Mouse (Mus musculus) embryonic facial prominence, embryonic 10.5 days (tissue): ENCODE measurements at regions not wholly inside any gene's neighbourhood (a gene's known extent, or its start where the extent isn't known, plus 50 kb on each side); places are given as distances from the start of the nearest gene placed in this dataset.
A peak's percentile ranks its signal among the peaks of the same experiment; 100 is the strongest.

Experiments
- DNase-seq: peaks from one replicate; pipeline ENCODE4 v3.0.0-alpha.2; 2017; ENCODE audit warnings: low spot score
- H3K27ac ChIP-seq: fragments of 300-500 bp; sonication (generic); replicated peaks from 2 replicates; pipeline ENCODE4 v1.5.1; 2016; ENCODE audit warnings: mild to moderate bottlenecking
- H3K27me3 ChIP-seq: fragments of 300-500 bp; sonication (generic); replicated peaks from 2 replicates; pipeline ENCODE4 v1.6.1; 2016; ENCODE audit warnings: low read depth, mild to moderate bottlenecking; ENCODE audit not compliant: poor library complexity, severe bottlenecking
- H3K36me3 ChIP-seq: fragments of 300-500 bp; sonication (generic); replicated peaks from 2 replicates; pipeline ENCODE4 v1.6.1; 2016; ENCODE audit warnings: mild to moderate bottlenecking, moderate library complexity
- H3K4me1 ChIP-seq: fragments of 300-500 bp; sonication (generic); 2 replicates; pipeline ENCODE4 v1.6.1; 2016
- H3K4me3 ChIP-seq: fragments of 300-500 bp; sonication (generic); 2 replicates; pipeline ENCODE4 v1.5.1; 2016; ENCODE audit warnings: mild to moderate bottlenecking, moderate library complexity
- H3K9me3 ChIP-seq: fragments of 300-500 bp; sonication (generic); 2 replicates; pipeline ENCODE4 v1.6.1; 2016; ENCODE audit warnings: mild to moderate bottlenecking
- WGBS: fragments of 180-500 bp; shearing (Covaris S2); methylation state at CpG from one replicate; pipeline ENCODE4 v1.1.7; 2016; 5-methylcytosine and 5-hydroxymethylcytosine counted together

DNA sequence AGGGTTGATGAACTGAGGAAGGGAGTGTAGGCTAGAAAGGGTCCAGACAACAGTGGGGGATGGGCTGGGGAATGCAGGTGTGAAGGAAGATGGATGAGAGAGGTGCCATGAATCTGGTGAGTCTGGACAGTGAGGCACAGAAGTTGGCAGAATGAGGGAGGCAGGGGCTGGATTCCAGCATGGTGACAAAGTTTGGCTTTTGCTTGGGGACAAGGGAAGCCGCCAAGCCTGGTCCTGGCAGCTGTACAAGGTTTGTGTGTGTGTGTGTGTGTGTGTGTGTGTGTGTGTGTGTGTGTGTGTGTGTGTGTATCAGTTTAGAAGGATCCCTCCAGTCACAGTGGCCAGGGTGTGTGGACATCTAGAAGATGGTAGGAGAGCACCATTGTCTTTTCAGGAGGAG lies 270.4 kb downstream of the Rps24 start:
- Histone ChIP-seq H3K9me3 (no peaks in the 10 kb centered on the region), H3K4me1 (peaks cover 19% of the 10 kb centered on the region), H3K27me3 (no peaks in the 10 kb centered on the region), H3K36me3 (no peaks in the 10 kb centered on the region), H3K4me3 (no peak overlapping the region), H3K27ac (0 out of 2 replicates have a peak overlapping the region, but pooled peaks have one; percentile 30)
- 85% methylated on average over 1 of the region's 1 CpGs for WGBS
- DNase-seq, result no peak

DNA sequence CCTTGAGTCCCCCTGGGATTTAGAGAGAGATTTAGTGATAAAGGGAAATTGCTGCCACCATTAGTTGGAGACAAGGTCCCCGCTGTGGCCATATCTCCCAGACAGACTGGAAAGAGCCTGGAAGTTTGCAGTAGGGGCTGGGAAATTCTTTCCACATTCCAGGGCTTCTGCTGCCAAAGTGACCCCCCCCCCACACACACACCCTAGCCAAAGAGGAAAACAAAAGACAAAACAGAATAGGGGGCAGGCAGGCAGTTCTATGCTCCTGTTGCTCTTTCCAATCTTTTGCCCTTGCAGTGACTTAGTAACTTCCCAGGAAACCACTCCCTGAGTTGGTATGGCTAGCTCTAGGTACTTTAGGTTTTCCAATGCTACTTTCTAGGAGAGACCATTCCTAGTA lies 270.9 kb downstream of the Rps24 start:
- no peaks in the 10 kb centered on the region for H3K36me3 ChIP-seq
- no peak overlapping the region for H3K4me3 ChIP-seq
- H3K27ac ChIP-seq, result peak overlapping the region; percentile 30; the same call in 1 of the 2 replicates
- H3K9me3 ChIP-seq, result no peaks in the 10 kb centered on the region
- WGBS, result 68% methylated on average over 1 of the region's 1 CpGs
- peaks cover 24% of the 10 kb centered on the region for H3K4me1 ChIP-seq
- H3K27me3 ChIP-seq, result no peaks in the 10 kb centered on the region
- no peak for DNase-seq

DNA sequence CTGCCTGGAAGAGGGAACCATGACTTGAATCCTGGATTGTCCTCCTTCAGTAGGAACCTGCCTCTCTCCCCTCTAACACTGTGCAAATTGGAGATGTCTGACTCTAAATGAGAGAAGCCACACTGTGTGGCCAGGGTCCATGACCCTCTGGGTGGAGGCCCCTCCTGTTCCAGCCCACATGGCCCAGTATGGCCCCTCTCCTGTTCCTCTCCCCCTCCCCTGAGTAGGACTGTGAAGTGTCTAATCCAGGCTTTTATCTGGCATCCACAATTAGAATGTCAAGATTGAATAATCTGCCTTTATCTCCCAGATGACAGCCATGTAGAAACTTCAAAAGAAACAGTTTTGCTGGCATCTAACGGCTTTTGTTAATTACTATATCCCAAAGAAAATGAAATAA lies 274.0 kb downstream of the Rps24 start:
- no peaks in the 10 kb centered on the region for H3K36me3 ChIP-seq
- H3K27ac ChIP-seq, result no peak overlapping the region
- no peak for DNase-seq
- H3K27me3 ChIP-seq, result no peaks in the 10 kb centered on the region
- H3K4me3 ChIP-seq, result no peak overlapping the region
- H3K4me1 ChIP-seq, result peaks cover 41% of the 10 kb centered on the region
- no peaks in the 10 kb centered on the region for H3K9me3 ChIP-seq
- 79% methylated on average over 1 of the region's 1 CpGs for WGBS

DNA sequence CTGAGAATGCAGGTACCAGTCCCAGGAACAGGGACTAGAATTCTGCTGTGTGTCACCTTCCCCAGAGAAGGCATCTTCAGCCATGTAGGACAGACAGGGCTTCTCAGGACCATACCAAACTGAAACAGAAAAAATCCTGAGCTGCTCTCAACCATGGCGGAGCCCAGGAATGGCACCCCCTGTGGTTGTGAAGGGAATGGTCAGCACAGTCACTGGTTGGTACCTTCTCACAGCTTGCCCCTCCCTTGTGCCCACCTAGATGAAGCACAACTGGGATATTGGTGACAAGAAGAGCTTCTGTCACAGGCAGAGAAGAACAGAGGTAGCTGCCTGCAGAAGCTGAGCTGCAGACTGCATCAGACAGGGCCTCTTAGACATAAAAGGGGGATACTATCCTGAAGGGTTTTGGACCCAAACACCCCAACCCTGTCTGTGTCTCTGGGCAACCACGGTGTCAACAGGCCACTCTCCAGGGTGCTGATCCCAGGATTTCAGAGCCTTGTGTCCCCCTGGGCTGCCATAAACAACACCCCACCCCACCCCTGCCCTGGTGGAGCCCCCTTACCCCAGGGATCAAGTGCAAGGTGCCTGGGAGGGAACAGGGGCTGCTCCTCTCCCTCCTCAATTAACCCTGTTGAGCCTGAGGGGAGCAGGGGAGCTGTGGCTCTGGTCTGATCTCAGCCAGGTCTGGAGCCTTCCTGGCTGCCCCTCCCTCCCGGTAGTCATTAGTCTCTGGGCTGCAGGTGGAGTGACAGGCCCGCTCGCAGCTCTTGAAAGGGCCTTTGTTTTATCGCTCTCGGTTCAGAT lies 275.7 kb downstream of the Rps24 start:
- peak; percentile 52 for DNase-seq
- H3K36me3 ChIP-seq, result no peaks in the 10 kb centered on the region
- peak overlapping the region; percentile 16; the same call in 1 of the 2 replicates for H3K27ac ChIP-seq
- no peaks in the 10 kb centered on the region for H3K27me3 ChIP-seq
- no peak overlapping the region for H3K4me3 ChIP-seq
- peaks cover 36% of the 10 kb centered on the region for H3K4me1 ChIP-seq
- no peaks in the 10 kb centered on the region for H3K9me3 ChIP-seq
- WGBS, result 13% methylated on average over 7 of the region's 7 CpGs

DNA sequence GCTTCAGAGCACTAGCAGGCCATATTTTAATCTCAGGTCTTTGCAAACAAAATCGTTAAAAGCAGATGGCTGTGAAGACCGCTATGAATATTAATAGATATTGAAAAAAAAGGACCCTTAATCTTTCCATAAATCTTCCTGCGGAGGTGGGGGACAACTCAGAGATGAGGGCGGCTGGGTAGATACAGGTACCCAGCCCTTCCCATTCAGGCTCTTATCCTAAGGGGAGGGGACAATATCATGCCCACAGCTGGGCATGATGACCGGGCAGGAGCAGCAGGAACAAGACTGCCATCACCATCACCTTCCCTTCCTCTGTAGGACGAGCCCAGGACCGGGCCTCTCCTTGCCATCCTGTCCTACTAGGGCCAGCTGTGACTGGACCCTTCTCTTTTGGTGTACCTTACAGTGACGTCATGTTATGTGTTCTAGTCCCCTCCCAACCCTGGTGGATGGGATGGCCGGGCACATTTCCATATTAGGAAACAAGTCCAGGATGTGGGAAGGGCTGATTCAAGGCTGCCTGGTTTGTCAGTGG lies 276.4 kb downstream of the Rps24 start:
- Histone ChIP-seq H3K4me1 (peaks cover 35% of the 10 kb centered on the region), H3K27ac (no peak overlapping the region)
- 65% methylated on average over 9 of the region's 9 CpGs for WGBS

DNA sequence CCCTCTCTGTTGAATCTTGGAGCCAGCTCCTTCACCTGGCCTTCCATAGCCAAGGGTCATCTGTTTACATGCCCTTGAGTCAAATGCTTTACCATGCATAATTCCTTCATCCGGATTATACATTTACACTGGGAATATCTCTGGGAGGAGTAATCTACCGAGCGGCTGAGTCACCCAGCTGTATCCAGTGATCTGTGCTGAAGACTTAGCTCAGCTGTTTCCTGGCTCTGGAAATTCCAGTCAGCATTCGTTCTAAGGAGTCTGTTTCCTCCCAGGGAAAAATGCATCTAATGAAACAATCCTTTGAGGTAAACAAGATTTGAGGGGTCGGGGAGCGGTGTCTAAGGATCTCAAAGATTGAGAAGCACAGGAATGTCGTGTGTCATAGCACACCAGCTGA lies 276.9 kb downstream of the Rps24 start:
- H3K4me1 ChIP-seq, result peaks cover 40% of the 10 kb centered on the region
- H3K27me3 ChIP-seq, result no peaks in the 10 kb centered on the region
- H3K9me3 ChIP-seq, result no peaks in the 10 kb centered on the region
- 71% methylated on average over 7 of the region's 7 CpGs for WGBS
- H3K4me3 ChIP-seq, result no peak overlapping the region
- H3K27ac ChIP-seq, result no peak overlapping the region
- no peaks in the 10 kb centered on the region for H3K36me3 ChIP-seq
- no peak for DNase-seq

More for the DNA sequence above, 276.4 kb downstream of the Rps24 start:
- no peaks in the 10 kb centered on the region for H3K27me3 ChIP-seq
- no peak overlapping the region for H3K4me3 ChIP-seq
- DNase-seq, result no peak
- no peaks in the 10 kb centered on the region for H3K36me3 ChIP-seq
- H3K9me3 ChIP-seq, result no peaks in the 10 kb centered on the region

DNA sequence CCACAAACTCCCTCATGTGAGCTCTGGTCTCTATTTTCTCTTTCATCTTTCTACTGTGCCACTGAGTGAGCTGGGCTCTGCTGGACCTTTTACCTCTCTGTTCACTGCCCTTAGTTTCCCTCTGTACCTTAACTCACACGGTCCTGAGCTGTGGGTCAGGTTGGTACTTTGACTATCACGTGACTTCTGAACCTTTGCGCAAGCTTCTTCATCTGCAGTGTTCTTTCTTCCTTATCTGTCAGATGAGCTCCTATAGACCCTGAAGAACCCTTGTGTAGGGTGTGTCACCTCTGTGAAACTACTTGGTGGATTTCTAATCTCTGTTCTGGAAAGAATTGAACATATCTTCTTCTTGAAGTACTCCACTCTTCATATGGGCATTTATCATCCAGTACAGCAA lies 279.3 kb downstream of the Rps24 start:
- no peak overlapping the region for H3K27ac ChIP-seq
- H3K27me3 ChIP-seq, result no peaks in the 10 kb centered on the region
- DNase-seq, result no peak
- H3K9me3 ChIP-seq, result no peaks in the 10 kb centered on the region
- peaks cover 58% of the 10 kb centered on the region for H3K4me1 ChIP-seq
- H3K4me3 ChIP-seq, result no peak overlapping the region
- WGBS, result 85% methylated on average over 3 of the region's 3 CpGs
- H3K36me3 ChIP-seq, result no peaks in the 10 kb centered on the region

DNA sequence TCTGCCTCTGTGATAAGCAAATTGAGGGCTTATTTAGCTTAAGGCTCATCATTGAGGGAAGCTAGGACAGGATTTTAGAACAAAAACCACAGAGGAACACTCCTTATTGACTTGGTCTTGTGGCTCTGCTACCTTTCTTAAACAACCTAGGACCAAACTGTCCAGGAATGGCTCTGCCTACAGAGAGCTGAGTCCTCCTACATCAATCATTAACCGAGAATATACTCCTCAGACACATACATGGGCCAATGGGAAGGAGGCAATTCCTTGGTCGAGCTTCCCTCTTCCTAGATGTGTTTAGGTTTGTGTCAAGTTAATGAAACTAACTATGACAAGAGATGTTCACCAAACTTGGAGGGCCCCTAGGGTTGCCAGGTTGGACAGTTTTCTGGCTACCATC lies 279.8 kb downstream of the Rps24 start:
- Histone ChIP-seq H3K4me1 (peaks cover 62% of the 10 kb centered on the region), H3K27me3 (no peaks in the 10 kb centered on the region), H3K36me3 (no peaks in the 10 kb centered on the region), H3K27ac (no peak overlapping the region), H3K4me3 (no peak overlapping the region), H3K9me3 (no peaks in the 10 kb centered on the region)
- no peak for DNase-seq
- WGBS, result 77% methylated on average over 2 of the region's 2 CpGs

DNA sequence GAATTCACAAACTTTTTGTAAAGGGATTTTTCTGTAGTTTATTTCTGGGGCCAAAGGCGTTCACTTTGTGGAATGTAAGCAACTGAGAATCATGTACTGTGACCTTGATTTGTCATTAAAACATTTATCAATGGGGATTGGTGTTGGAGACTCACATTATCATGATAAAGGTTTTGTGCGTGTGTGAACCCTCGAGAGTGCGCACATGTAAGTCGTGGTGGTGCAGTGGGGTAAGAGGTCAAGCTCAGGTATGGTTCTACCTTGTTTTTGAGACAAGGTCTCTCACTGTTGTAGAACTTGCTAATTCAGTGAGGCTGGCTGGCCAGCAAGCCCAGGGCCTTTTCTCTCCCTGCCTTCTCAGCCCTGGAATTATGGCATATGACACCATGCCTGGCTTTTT lies 280.4 kb downstream of the Rps24 start:
- 91% methylated on average over 5 of the region's 5 CpGs for WGBS
- Histone ChIP-seq H3K4me1 (peaks cover 67% of the 10 kb centered on the region), H3K27me3 (no peaks in the 10 kb centered on the region), H3K27ac (no peak overlapping the region), H3K9me3 (no peaks in the 10 kb centered on the region), H3K4me3 (no peak overlapping the region), H3K36me3 (no peaks in the 10 kb centered on the region)
- no peak for DNase-seq

DNA sequence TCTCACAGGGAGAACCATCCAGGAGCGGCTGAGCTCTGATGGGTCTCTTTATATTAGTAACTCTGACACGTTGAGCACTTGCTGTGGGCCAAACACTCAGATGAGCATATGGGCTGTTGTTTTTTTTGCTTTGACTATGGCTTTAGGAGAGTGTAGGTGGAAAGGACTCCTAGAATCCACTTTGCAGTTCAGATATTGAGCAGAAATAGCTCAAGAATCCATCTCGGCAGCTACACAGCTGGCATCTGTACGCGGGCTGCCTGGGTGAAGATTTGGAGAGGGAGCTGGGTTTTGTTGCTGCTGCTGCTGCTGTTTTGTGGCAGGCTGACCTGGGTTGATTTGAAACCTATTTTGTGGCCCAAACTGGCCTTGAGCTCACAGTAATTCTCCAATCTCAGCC lies 281.0 kb downstream of the Rps24 start:
- Histone ChIP-seq H3K27ac (peak overlapping the region; percentile 19), H3K9me3 (no peaks in the 10 kb centered on the region), H3K27me3 (no peaks in the 10 kb centered on the region), H3K4me3 (no peak overlapping the region), H3K36me3 (no peaks in the 10 kb centered on the region), H3K4me1 (peaks cover 60% of the 10 kb centered on the region)
- no peak for DNase-seq
- 82% methylated on average over 5 of the region's 5 CpGs for WGBS

DNA sequence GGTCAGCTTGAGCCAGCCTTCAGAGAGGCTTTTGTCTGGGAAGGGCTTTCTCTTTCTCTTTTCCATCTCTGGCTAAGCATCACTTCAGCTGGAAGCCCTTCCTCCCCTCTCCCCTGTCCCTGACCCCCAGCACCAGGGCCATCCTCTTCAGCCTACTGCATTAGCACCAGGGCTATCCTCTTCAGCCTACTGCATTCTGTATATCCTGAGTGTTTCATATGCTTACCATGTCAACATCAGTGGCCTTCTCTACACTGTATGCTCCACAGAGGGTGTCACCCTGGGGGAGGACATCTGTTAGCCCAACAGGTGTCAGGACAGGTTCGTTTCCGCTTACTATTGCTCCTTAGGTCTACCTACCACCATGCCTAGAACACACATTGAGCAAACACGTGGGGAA lies 282.5 kb downstream of the Rps24 start:
- no peaks in the 10 kb centered on the region for H3K9me3 ChIP-seq
- peak overlapping the region; percentile 86 for H3K27ac ChIP-seq
- no peaks in the 10 kb centered on the region for H3K36me3 ChIP-seq
- H3K4me3 ChIP-seq, result no peak overlapping the region
- H3K27me3 ChIP-seq, result no peaks in the 10 kb centered on the region
- DNase-seq, result no peak
- 64% methylated on average over 3 of the region's 3 CpGs for WGBS
- peaks cover 46% of the 10 kb centered on the region for H3K4me1 ChIP-seq

DNA sequence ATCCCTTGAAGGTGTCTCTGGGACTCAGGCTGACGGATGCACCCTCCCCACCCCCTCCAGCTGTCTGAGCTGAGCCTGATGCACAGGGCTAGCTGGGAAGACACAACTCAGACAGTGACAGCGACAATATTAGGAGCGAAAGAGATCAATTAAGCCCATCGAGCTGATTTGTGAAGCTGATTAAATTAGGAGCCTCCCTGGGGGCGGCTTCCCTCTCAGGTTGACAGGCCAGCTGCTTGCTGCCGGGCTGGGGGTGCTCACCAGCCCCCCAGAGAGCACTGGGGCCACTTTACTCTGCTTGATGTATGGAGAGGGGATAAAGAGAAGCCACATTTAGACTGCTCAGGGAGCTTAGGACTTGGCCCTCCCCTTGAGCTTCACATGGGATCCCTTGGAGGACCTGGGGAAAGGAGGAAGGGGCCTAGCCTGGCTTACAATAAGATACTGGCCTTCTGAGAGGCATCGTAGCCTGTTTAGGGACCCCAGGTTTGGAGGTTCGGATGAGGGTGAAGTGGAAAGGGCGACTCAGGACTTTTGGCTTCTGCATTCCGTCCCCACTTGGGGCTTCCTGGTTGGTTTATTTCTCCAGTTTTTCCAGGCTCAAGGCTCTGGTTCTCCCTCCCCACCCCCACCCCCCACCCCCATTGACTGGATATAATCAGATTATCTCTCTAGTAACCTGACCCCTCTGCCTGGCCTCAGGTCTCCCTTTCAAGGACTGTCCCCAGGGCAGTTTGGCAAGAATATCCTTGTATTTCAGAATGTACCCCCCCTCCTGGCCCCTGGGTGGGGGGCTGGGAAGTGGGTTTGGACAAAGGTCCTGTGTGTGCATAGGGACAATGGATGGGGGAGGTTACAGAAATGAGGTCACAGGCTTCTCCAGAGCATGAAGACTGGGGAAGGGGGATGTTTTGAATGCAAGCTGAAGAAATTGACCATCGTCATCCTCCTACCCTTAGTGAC lies 283.4 kb downstream of the Rps24 start:
- WGBS, result 8% methylated on average over 11 of the region's 11 CpGs
- peaks cover 45% of the 10 kb centered on the region for H3K4me1 ChIP-seq
- H3K4me3 ChIP-seq, result no peak overlapping the region
- H3K27ac ChIP-seq, result peak overlapping the region; percentile 86
- H3K9me3 ChIP-seq, result no peaks in the 10 kb centered on the region
- no peaks in the 10 kb centered on the region for H3K27me3 ChIP-seq
- no peaks in the 10 kb centered on the region for H3K36me3 ChIP-seq
- DNase-seq, result peak; percentile 84
